Mouse (Mus musculus) megakaryocyte, embryonic 14.5 days (primary cell): Measurements from ENCODE around the gene Gm43552.

Experiments used
- FLI1 ChIP-seq: IDR thresholded peaks from 2 replicates; pipeline ENCODE4 v1.6.1; 2012; ENCODE audit warnings: low read length, inconsistent platforms, mixed read lengths
- GATA1 ChIP-seq: IDR thresholded peaks from 3 replicates; pipeline ENCODE4 v1.6.1; 2012; ENCODE audit warnings: mixed read lengths, low read length, inconsistent platforms, borderline replicate concordance

GRCm38 (mm10) chr5:65420822-65421221 lies 71.8 kb downstream of the Gm43552 start:
- TF ChIP-seq GATA1 (no peak), FLI1 (no peak)
